Mouse (Mus musculus) cerebellum, adult 2 months (tissue): ENCODE measurements around the gene Gm3417.
"Not testable (repeated sequence)": the region's sequence is repeated elsewhere in the genome, so short reads cannot be mapped to it uniquely, and the experiment has no call there.

Experiments used
- CTCF ChIP-seq: fragments of 200-500 bp; IDR thresholded peaks from 2 replicates; pipeline ENCODE4 v1.5.1; 2011; ENCODE audit warnings: low read depth, mild to moderate bottlenecking, control low read depth, low read length, moderate library complexity, borderline replicate concordance; ENCODE audit not compliant: insufficient read depth
- POLR2A ChIP-seq: fragments of 200-500 bp; IDR thresholded peaks from 2 replicates; pipeline ENCODE4 v1.6.1; 2011; ENCODE audit warnings: low read length, control low read depth, borderline replicate concordance; ENCODE audit not compliant: insufficient read depth

- not testable (repeated sequence) for TF ChIP-seq POLR2A, CTCF
Measured at GRCm38 (mm10) chr17:14978362-14979038, at the start of gene Gm3417, which contains the start of gene 9030025P20Rik.
